Mouse (Mus musculus): ENCODE data around the gene Cacnb4.

The Cacnb4 gene

DNA sequence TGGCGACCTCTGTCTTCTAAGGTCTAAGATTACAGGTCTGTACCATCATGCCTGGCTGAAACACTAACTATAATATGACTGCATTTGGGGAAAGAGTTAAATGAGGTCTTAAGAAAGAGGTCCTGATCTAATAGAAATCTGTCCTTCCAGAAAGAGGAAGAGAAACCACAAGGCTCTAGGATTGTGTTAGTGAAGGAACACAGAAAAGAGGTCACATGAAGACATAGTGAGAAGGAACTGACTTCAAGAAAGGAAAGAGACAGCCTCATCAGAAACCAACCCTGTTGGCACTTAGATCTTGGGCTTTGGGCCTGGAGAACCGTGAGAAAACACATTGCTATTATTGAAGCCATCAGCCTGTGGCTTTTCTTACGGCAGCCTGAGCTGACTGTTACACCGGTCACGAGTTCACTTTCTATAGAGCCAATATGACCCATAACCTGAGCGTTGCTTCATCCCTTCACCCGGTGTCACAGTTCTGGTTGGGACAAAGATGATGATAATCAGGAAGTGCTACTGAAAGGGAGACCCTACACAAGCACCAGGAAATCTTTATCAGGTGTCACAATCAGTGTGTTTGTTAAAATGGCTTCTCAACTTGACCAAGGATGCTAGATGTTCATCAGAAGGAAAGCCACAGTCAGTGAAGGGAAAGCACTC is 153.4 kb downstream of the Cacnb4 start:
- CTCF ChIA-PET = no interaction called here

GRCm38 (mm10) chr2:52521012-52521411 is 155.6 kb downstream of the Cacnb4 start:
- ChIA-PET POLR2A (interaction anchor here in 1 of 4 experiments (0.5 kb wide), 1 partner anchor 46 kb away, joined by 3 read pairs; no protein-coding TSS in a partner anchor), CTCF (no interaction called here)

More for the DNA sequence above, 153.4 kb downstream of the Cacnb4 start:
- POLR2A ChIA-PET = no interaction called here

DNA sequence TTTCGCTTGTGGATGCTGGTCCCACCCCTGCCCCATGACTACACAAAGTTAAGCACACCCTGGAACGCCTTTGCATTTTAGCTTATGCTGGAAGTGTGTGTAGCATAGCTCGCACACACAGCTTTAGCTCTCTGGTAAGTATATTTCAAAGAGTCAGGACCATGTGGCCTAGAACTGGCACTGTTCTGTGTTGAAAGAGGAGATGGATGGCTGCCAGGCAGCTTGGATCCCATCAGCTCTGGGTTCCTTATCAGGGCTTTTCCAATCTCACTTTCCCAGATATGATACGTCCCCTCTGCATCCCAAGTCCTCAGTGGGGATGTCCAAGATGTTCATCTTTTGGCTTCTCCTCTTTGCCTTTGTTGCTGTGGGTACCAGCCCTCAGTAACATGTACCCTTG is 157.9 kb downstream of the Cacnb4 start:
- CTCF ChIA-PET = no interaction called here
- POLR2A ChIA-PET = interaction anchor here in 1 of 4 experiments (0.7 kb wide), 1 partner anchor 49 kb away, joined by 3 read pairs; no protein-coding TSS in a partner anchor

GRCm38 (mm10) chr2:52516534-52516933 is 160.1 kb downstream of the Cacnb4 start:
- ChIA-PET CTCF (no interaction called here), POLR2A (no interaction called here)

DNA sequence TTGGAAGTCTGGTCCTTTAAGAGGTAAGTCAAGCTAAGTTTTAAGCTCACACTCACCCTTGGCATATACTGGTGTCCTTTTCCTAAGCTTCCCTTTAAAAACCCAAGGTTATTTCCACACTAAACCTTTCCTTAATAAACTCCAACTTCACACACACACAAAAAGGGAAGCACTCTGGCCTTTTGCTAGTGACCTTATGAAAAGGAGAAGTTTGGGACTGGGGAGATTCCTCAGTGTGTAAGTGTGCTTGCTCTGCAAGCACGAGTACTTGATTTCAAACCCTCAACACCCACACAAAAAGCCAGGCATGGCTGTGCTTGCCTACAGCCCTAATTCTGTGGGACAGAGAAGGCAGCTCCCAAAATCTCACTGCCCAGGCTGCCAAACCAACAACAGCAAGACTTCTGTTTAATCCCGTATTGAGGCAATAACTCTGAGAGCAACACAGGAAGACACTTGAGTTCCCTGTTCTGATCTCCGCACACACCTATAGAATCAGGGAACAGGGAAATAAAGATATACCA is 163.7 kb downstream of the Cacnb4 start:
- ChIA-PET POLR2A (interaction anchor here in 2 of 4 experiments (0.5 to 1.0 kb wide), 3 partner anchors 13 to 377 kb away, joined by 3 to 6 read pairs (median 3); no protein-coding TSS in a partner anchor), CTCF (no interaction called here)

- ChIA-PET POLR2A (interaction anchor here in 1 of 4 experiments (0.5 to 1.2 kb wide), 3 partner anchors 13 to 376 kb away, joined by 3 to 5 read pairs (median 3); partner anchors contain the start of gene Arl5a), CTCF (no interaction called here)
These were observed 164.4 kb downstream of the Cacnb4 start for GRCm38 (mm10) chr2:52512206-52512605.

- CTCF ChIA-PET = no interaction called here
- POLR2A ChIA-PET = interaction anchor here in 1 of 4 experiments (1.2 kb wide), 1 partner anchor 87 kb away, joined by 5 read pairs; the partner anchor contains the start of gene Arl5a
These were observed 164.8 kb downstream of the Cacnb4 start for GRCm38 (mm10) chr2:52511799-52512198.

DNA sequence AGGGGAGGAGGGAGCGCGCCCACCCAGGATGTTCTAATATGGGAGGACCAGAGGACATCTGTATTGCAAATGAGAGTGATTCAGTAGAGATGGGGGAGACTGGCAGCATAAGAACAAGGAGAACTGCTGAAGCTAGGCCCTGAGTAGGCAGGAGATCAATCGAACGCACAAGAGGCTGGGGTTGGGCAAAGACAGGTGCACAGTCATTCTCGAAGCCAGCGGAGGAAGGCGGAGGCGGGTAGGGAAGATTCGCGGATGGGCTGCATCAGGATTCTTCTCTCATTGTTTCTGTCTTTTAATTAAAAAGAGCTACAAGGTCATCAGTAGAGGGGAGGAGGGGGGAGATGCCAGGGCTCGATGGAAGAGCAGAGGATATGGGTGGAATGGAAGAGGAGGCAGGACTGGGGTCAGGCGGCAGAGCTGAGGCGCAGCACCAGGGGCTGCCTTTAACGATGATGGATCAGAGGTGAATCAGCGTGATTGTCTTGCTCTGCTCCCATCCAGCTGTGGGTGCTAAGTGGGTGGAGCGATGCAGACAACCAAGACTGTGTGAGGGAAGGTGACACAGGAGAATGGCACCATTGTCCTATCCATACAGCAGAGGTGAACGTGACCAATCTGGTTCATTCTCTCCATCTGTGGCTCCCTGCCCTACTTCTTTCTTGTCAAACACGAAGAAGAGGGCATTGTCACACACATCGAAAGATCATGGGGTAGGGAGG is 166.7 kb downstream of the Cacnb4 start:
- CTCF ChIA-PET = no interaction called here
- POLR2A ChIA-PET = interaction anchor here in 1 of 4 experiments (1.1 to 1.3 kb wide), 2 partner anchors 10 to 86 kb away, joined by 4 read pairs; no protein-coding TSS in a partner anchor

DNA sequence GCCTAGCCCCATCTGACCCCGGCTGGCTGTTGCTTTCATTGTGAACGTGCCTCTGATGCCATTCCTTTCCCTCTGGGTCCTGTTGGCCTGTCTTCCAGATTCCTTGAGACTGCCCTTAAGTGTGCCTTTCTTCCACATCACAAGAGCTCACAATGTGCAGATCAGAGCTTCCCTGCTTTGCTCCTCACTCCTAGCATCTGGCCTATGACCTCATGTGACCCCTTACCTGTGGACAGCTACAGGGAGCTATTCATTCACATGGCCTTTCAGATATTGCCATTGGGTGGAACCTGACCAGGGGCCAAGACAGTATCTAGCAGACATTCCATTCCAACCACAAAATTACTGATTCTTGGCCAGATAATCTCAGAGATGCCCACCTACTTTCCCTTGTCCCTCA is 171.5 kb downstream of the Cacnb4 start:
- CTCF ChIA-PET = no interaction called here
- POLR2A ChIA-PET = interaction anchor here in 1 of 4 experiments (0.6 to 1.7 kb wide), 4 partner anchors 9 to 171 kb away, joined by 3 to 4 read pairs (median 4); partner anchors contain the start of gene Cacnb4

GRCm38 (mm10) chr2:52504762-52505161 is 171.9 kb downstream of the Cacnb4 start:
- ChIA-PET POLR2A (interaction anchor here in 1 of 4 experiments (1.1 to 1.6 kb wide), 2 partner anchors 9 to 27 kb away, joined by 4 read pairs; no protein-coding TSS in a partner anchor), CTCF (no interaction called here)

- CTCF ChIA-PET = interaction anchor here in 1 of 4 experiments (0.8 kb wide), 1 partner anchor 91 kb away, joined by 3 read pairs; no protein-coding TSS in a partner anchor
- POLR2A ChIA-PET = interaction anchor here in 1 of 4 experiments (1.0 to 1.6 kb wide), 3 partner anchors 10 to 75 kb away, joined by 3 to 5 read pairs (median 4); partner anchors contain the start of gene Arl5a
These were observed 176.8 kb downstream of the Cacnb4 start for GRCm38 (mm10) chr2:52499849-52500262.

DNA sequence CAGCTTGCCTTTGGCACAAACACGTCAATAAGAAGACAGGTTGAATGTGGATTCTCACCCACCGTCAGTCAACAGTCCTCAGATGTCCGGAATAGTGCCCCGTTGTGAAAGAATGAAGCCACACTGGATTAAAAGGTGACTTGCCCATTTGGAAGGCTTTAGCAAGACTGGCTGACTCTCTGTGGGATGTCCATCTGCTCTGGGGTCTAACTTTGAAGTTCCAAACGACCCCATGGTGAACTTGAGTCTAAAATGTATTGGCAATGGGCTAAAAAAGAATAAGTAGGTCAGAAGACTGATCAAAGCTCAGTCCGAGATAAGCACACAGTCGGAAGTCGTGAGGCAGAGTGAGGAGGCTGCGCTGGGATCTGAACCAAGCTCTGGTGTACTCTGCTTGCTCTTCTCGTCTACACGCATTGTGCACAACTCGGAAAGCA is 177.5 kb downstream of the Cacnb4 start:
- CTCF ChIA-PET = interaction anchor here in 1 of 4 experiments (0.6 kb wide), 1 partner anchor 88 kb away, joined by 3 read pairs; no protein-coding TSS in a partner anchor
- POLR2A ChIA-PET = interaction anchor here in 1 of 4 experiments (1.0 to 1.6 kb wide), 4 partner anchors 11 to 92 kb away, joined by 3 to 5 read pairs (median 4); partner anchors contain the start of gene Arl5a

DNA sequence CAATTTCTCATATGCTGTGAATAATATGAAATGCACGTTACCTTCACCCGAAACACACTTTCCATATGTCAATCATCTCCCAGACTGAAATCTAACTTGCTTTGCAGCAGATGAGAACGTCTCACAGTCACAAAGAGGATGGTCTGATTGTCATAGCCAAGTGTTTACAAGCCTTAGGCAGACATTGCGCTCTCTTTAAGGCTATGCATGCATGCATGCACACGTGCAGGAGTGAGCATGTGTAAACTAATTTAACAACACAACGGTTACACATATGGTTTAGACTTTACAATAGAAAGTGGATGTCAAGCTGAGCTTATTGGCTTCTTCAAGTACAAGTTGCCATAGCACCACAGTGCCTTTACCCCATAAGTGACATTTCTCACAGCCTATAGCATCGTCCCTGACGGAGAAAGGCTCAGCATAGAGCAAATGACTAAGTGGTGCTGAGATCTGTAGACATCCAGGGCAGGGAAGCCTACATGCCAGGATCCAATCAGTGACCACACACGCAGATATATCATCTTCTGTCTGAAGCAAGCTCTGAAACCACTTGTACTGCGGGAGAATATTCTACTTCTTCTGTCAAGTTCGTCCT is 181.4 kb downstream of the Cacnb4 start:
- CTCF ChIA-PET = no interaction called here
- POLR2A ChIA-PET = interaction anchor here in 1 of 4 experiments (1.1 kb wide), 1 partner anchor 10 kb away, joined by 4 read pairs; no protein-coding TSS in a partner anchor

DNA sequence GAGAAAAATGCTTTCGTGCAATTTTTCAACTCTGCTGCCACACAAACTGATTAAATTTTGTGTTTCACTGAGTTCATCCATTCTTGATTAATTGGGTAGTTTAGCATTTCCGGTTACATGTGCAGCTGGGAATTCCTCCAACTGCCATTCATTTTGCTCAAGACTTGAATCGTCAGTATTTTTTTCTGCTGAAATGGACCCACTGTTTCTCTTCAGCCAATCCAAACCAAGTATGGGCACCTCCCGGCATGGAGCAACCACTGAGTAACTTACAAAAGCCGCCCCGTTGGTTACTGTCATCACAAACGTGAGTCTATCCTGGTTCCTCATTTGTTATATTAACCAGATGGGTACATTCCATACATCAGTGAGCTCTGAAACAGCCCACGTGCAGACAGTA is 182.4 kb downstream of the Cacnb4 start:
- POLR2A ChIA-PET = interaction anchor here in 1 of 4 experiments (0.7 kb wide), 1 partner anchor 593 kb away, joined by 3 read pairs; no protein-coding TSS in a partner anchor
- CTCF ChIA-PET = no interaction called here

GRCm38 (mm10) chr2:52492867-52493266 is 183.8 kb downstream of the Cacnb4 start:
- POLR2A ChIA-PET = interaction anchor here in 1 of 4 experiments (1.1 kb wide), 1 partner anchor 160 kb away, joined by 3 read pairs; no protein-coding TSS in a partner anchor
- CTCF ChIA-PET = no interaction called here

GRCm38 (mm10) chr2:52489840-52490239 is 186.8 kb downstream of the Cacnb4 start:
- ChIA-PET POLR2A (no interaction called here), CTCF (interaction anchor here in 1 of 4 experiments (0.6 kb wide), 1 partner anchor 235 kb away, joined by 3 read pairs; no protein-coding TSS in a partner anchor)

GRCm38 (mm10) chr2:52483496-52483895 is 193.1 kb downstream of the Cacnb4 start:
- POLR2A ChIA-PET = no interaction called here
- CTCF ChIA-PET = no interaction called here

GRCm38 (mm10) chr2:52480476-52480875 is 196.2 kb downstream of the Cacnb4 start:
- POLR2A ChIA-PET = no interaction called here
- CTCF ChIA-PET = no interaction called here

GRCm38 (mm10) chr2:52478501-52478900 is 198.1 kb downstream of the Cacnb4 start:
- ChIA-PET CTCF (no interaction called here), POLR2A (interaction anchor here in 1 of 4 experiments (1.6 kb wide), 1 partner anchor 54 kb away, joined by 5 read pairs; the partner anchor contains the start of gene Arl5a)
